Mouse (Mus musculus) CH12.LX (cell line): Measurements from ENCODE around the gene Cped1.

Experiments used
- POLR2A ChIP-seq: IDR thresholded peaks from 2 replicates; pipeline ENCODE4 v1.6.1; 2011; ENCODE audit warnings: low read depth, mild to moderate bottlenecking, improper control_type of control experiment, low read length
- RCOR1 ChIP-seq: conservative IDR thresholded peaks from 2 replicates; pipeline ENCODE4 v1.6.1; 2012; ENCODE audit warnings: low read depth, mild to moderate bottlenecking, inconsistent platforms, low read length, improper control_type of control experiment
- TBP ChIP-seq: conservative IDR thresholded peaks from 2 replicates; pipeline ENCODE4 v1.6.1; 2011; ENCODE audit warnings: low read depth, low read length, improper control_type of control experiment

DNA sequence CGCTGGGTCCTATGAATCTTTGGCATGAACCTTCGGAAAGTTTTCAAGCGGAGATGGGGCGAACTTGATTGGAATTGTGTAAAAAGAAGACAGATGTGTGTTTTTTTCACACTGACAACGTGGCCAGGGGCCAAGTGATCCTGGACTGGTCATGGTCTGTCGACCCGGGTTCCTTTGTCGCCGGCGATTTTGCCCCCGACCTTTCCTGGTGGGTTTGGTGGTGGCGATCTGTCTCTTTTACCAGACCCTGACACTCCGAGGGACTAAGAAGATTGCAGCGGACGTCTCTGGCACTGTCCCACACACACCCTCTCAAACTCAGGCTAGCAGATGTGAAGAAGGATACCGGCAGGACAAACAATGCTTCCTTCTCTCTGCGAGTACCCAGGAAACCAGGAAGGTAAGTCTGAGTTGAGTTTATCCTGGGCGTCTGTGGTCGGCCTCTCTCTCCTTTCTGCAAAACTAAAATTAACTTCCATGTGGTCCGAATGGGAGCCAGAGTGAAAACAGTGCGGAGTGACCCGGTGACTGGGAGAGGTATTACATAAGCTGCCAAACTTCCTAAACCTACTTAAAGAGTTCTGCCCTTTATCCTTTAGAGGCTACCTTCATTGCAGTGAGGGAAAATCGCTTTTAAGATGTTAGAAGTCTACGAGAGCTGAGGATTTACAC lies 1.1 kb downstream of the Cped1 start:
- no peak for TF ChIP-seq POLR2A
- no peak for TF ChIP-seq RCOR1
- no peak for TF ChIP-seq TBP
